Mouse (Mus musculus): ENCODE data around the gene Olfr317. TPM values are rescaled to one million over a fixed set of nuclear protein-coding genes. Genes with fewer than 3 reads are reported as not detected.
"Not testable (repeated sequence)": the region's sequence is repeated elsewhere in the genome, so short reads cannot be mapped to it uniquely, and the experiment has no call there.

Olfr317 gene
- total and polyA plus RNA-seq, 3 experiments: not detected

DNA sequence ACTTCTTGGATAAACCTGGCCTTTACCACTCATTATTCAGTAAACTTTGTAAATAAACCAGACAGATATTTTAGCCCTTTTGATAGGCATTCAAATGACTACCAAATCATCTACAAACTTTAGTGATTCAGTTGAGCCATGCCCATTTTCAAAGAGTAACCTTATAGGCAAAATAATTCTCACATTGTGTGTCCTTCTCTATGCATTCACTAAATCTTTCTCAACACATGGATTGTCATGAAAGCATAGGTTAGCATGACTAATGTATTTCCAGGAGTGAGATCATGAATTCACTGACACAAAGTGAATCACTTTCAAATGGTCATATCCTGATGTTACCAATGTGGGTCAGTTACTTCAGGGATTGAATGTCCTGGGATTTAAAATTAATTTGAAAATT, 33.9 kb upstream of the Olfr317 start, which contains the start of gene Olfr315:
Gene Olfr315, plus strand, starts transcription at position 301 of the 400 bp plus-strand sequence.
- TF ChIP-seq NRF1 (IDR thresholded peaks at IDR 0.05; ENCODE audit: insufficient read depth, low read depth, low read length, poor library complexity, severe bottlenecking): no peak
- TF ChIP-seq USF2 (IDR thresholded peaks at IDR 0.05; ENCODE audit: borderline replicate concordance in 1 of 2, insufficient read depth in 1 of 2, low read depth in 1 of 2, low read length in 2 of 2): no peak
- no peak for TF ChIP-seq POLR2AphosphoS2 (IDR thresholded peaks at IDR 0.05; ENCODE audit: low read length)
- no peak for TF ChIP-seq TAL1 (IDR thresholded peaks at IDR 0.05; ENCODE audit: low read length)
- TF ChIP-seq BHLHE40 (IDR thresholded peaks at IDR 0.05; ENCODE audit: borderline replicate concordance, low read depth, low read length): no peak
- TF ChIP-seq MAX (IDR thresholded peaks at IDR 0.05; ENCODE audit: low read length): no peak
- no peak for TF ChIP-seq TCF12 (IDR thresholded peaks at IDR 0.05; ENCODE audit: low read depth, low read length)
- no peak for TF ChIP-seq GABPA (IDR thresholded peaks at IDR 0.05; ENCODE audit: low read depth, low read length)
- TF ChIP-seq ELF1 (IDR thresholded peaks at IDR 0.05; ENCODE audit: low read depth, low read length): no peak

DNA sequence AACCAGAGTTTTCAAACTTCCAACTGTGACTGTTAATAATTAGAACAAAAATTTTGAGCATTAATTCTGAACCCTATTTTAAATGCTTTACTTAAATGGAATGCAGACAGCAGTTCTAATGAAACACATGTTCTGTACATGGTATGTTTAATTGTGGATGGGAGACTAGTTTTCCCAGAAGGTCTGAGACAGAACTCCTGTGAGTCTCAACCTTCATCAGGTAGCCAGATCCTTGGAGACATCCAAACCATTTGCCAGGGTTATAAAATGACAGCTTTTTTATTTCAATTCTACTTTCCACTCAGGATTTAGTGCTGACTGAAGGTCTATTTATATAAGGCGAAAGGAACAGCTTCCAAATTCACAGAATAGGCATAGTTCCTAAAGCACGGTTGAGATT, 13.4 kb upstream of the Olfr317 start, which contains the start of gene Olfr316:
Gene Olfr316, plus strand, starts transcription at position 301 of the 400 bp plus-strand sequence.
- H3K27me3 ChIP-seq (ENCODE audit: control insufficient read depth in 1 of 2, insufficient read depth in 2 of 2, low read length in 2 of 2): peaks cover 2 to 8% of the 10 kb centered on the region in 2 experiments; a peak in 3 of 4 replicates
- H3K9ac ChIP-seq (ENCODE audit: control insufficient read depth, low read depth, low read length, poor library complexity, severe bottlenecking): no peak within 1 kb of the TSS
- H3K9me3 ChIP-seq (replicated peaks; ENCODE audit: insufficient read depth, low read length): no peaks in the 10 kb centered on the region
- no peak within 1 kb of the TSS for H3K4me3 ChIP-seq (ENCODE audit: control insufficient read depth in 1 of 2, insufficient read depth in 1 of 2, low read depth in 2 of 2, low read length in 2 of 2)
- no peak within 1 kb of the TSS for H3K27ac ChIP-seq (ENCODE audit: control insufficient read depth, low read depth, low read length)
- no peak for TF ChIP-seq ELF1 (IDR thresholded peaks at IDR 0.05; ENCODE audit: low read depth, low read length)
- no peaks in the 10 kb centered on the region for H3K4me1 ChIP-seq (ENCODE audit: control insufficient read depth in 1 of 2, insufficient read depth in 2 of 2, low read length in 2 of 2)
- no peak for DNase-seq (ENCODE audit: low read depth, low spot score)
- no peaks in the 10 kb centered on the region for H3K79me2 ChIP-seq (ENCODE audit: control insufficient read depth, insufficient read depth, low read length, poor library complexity)
- H3K36me3 ChIP-seq (ENCODE audit: control insufficient read depth in 1 of 2, insufficient read depth in 2 of 2, low read length in 2 of 2): no peaks in the 10 kb centered on the region

More for the DNA sequence above, 33.9 kb upstream of the Olfr317 start, which contains the start of gene Olfr315:
- Histone ChIP-seq H3K9ac (ENCODE audit: control insufficient read depth, low read depth, low read length, poor library complexity, severe bottlenecking) (no peak within 1 kb of the TSS), H3K79me2 (ENCODE audit: control insufficient read depth, insufficient read depth, low read length, poor library complexity) (no peaks in the 10 kb centered on the region), H3K4me3 (ENCODE audit: control insufficient read depth in 1 of 2, insufficient read depth in 1 of 2, low read depth in 2 of 2, low read length in 2 of 2) (no peak within 1 kb of the TSS), H3K36me3 (ENCODE audit: control insufficient read depth in 1 of 2, insufficient read depth in 2 of 2, low read length in 2 of 2) (no peaks in the 10 kb centered on the region), H3K9me3 (replicated peaks; ENCODE audit: insufficient read depth, low read length) (no peaks in the 10 kb centered on the region), H3K4me1 (ENCODE audit: control insufficient read depth in 1 of 2, insufficient read depth in 2 of 2, low read length in 2 of 2) (no peaks in the 10 kb centered on the region; a peak in 1 of 4 replicates), H3K27me3 (ENCODE audit: control insufficient read depth in 1 of 2, insufficient read depth in 2 of 2, low read length in 2 of 2) (peaks cover 16 to 50% of the 10 kb centered on the region in 2 experiments), H3K27ac (ENCODE audit: control insufficient read depth, low read depth, low read length) (no peak within 1 kb of the TSS)
- no peak for DNase-seq (ENCODE audit: low read depth, low spot score)

DNA sequence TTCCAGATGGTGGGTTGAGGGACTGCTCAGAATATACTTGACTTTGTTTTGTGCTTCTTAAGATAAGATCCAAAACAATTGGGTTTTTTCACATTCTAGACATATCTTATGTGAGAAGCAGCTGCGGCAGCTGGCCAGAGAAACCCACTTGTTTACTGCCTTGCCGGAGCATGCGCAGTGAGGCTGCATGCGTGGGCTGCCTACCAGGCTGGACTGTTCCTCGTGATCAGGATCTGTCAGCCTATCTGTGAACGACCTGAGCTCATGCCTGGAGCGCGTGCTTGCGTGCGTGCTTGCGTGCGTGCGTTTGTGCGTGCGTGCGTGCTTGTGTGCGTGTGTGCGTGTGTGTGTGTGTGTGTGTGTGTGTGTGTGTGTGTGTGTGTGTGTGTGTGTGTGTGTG, 12.1 kb upstream of the Olfr317 start:
- H3K9me3 ChIP-seq (replicated peaks; ENCODE audit: insufficient read depth, low read length); H3K4me1 ChIP-seq (ENCODE audit: control insufficient read depth in 1 of 2, insufficient read depth in 2 of 2, low read length in 2 of 2); H3K4me3 ChIP-seq (ENCODE audit: control insufficient read depth in 1 of 2, insufficient read depth in 1 of 2, low read depth in 2 of 2, low read length in 2 of 2); DNase-seq (ENCODE audit: low read depth, low spot score); H3K79me2 ChIP-seq (ENCODE audit: control insufficient read depth, insufficient read depth, low read length, poor library complexity); H3K9ac ChIP-seq (ENCODE audit: control insufficient read depth, low read depth, low read length, poor library complexity, severe bottlenecking); H3K36me3 ChIP-seq (ENCODE audit: control insufficient read depth in 1 of 2, insufficient read depth in 2 of 2, low read length in 2 of 2); H3K27ac ChIP-seq (ENCODE audit: control insufficient read depth, low read depth, low read length); H3K27me3 ChIP-seq (ENCODE audit: control insufficient read depth in 1 of 2, insufficient read depth in 2 of 2, low read length in 2 of 2): not testable (repeated sequence)

All from MEL (cell line).